Mouse (Mus musculus) spleen, adult 2 months (tissue): ENCODE measurements around the gene Lsp1. TPM values are rescaled to one million over a fixed set of nuclear protein-coding genes. Genes with fewer than 3 reads are reported as not detected.
A peak's percentile ranks its signal among the peaks of the same experiment; 100 is the strongest.

Experiments
- DNase-seq, 2 experiments: peaks; one replicate each; pipeline versions ENCODE4 v3.0.0 to v3.0.0-alpha.2; 2012 to 2021; ENCODE audit warnings: low spot score in 2 of 2, low read depth in 1 of 2
- H3K27ac ChIP-seq: fragments of 200-500 bp; 2 replicates; pipeline ENCODE4 v1.5.1; 2012; ENCODE audit warnings: low read length, inconsistent platforms; ENCODE audit not compliant: insufficient read depth
- H3K27me3 ChIP-seq: fragments of 200-500 bp; 2 replicates; pipeline ENCODE4 v1.6.1; 2012; ENCODE audit warnings: mild to moderate bottlenecking, moderate library complexity, low read length, inconsistent platforms; ENCODE audit not compliant: control insufficient read depth, insufficient read depth
- H3K36me3 ChIP-seq: fragments of 200-500 bp; 2 replicates; pipeline ENCODE4 v1.6.1; 2012; ENCODE audit warnings: mild to moderate bottlenecking, low read length, inconsistent platforms; ENCODE audit not compliant: control insufficient read depth, insufficient read depth
- H3K4me1 ChIP-seq: fragments of 200-500 bp; 2 replicates; pipeline ENCODE4 v1.6.1; 2011; ENCODE audit warnings: inconsistent platforms; ENCODE audit not compliant: control insufficient read depth, insufficient read depth, insufficient read length
- H3K4me3 ChIP-seq: fragments of 200-500 bp; 2 replicates; pipeline ENCODE4 v1.5.1; 2011; ENCODE audit warnings: mild to moderate bottlenecking, inconsistent platforms; ENCODE audit not compliant: insufficient read depth, insufficient read length; ENCODE audit errors: extremely low read depth
- CTCF ChIP-seq: fragments of 200-500 bp; IDR thresholded peaks from 2 replicates; pipeline ENCODE4 v1.5.1; 2011; ENCODE audit warnings: mild to moderate bottlenecking, inconsistent platforms; ENCODE audit not compliant: insufficient read depth, insufficient read length, insufficient replicate concordance; ENCODE audit errors: extremely low read depth
- POLR2A ChIP-seq: fragments of 200-500 bp; IDR thresholded peaks from 2 replicates; pipeline ENCODE4 v1.6.1; 2011; ENCODE audit warnings: low read depth, low read length, inconsistent platforms
- WGBS: fragments of 180-500 bp; shearing (Covaris S2); methylation state at CpG from one replicate; pipeline ENCODE4 v1.1.7; 2018; 5-methylcytosine and 5-hydroxymethylcytosine counted together
- polyA plus RNA-seq: library from polyadenylated mRNA; depleted of rRNA; stranded (reverse); fragments of >200 nt; gene quantifications from 2 replicates; pipeline ENCODE4 v1.2.3, GENCODE M21; 2012

The Lsp1 gene
- polyA plus RNA-seq, 1 experiment = 368 TPM

DNA sequence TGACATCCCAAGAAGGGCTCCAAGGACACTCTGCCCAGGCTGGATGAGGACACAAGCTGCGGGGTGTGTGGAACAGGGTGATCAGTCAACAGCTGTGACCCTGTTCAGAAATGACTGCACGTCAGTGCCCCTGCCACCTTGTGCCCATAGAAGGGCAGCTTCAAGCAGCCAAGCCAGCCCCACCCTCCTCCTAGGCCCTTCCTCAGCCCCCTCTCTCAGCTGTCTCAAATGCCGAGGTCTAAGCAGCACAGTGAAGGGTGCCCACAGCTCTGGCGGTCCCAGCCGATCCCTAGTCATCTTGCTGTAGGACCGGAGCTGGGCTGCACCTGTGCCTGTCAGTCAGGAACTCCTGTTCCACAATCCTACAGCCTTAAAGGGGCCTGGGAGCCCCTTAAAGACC, 1.6 kb downstream of the Lsp1 start:
- Histone ChIP-seq H3K27me3 (no peaks in the 10 kb centered on the region), H3K36me3 (peaks cover 7% of the 10 kb centered on the region; the same call in 1 of the 2 replicates), H3K4me1 (peaks cover 46% of the 10 kb centered on the region), H3K27ac (peak overlapping the region; percentile 86), H3K4me3 (peak overlapping the region; percentile 92)
- TF ChIP-seq POLR2A = no peak
- TF ChIP-seq CTCF = no peak
- 13% methylated on average over 6 of the region's 6 CpGs for WGBS
- DNase-seq = no peak

DNA sequence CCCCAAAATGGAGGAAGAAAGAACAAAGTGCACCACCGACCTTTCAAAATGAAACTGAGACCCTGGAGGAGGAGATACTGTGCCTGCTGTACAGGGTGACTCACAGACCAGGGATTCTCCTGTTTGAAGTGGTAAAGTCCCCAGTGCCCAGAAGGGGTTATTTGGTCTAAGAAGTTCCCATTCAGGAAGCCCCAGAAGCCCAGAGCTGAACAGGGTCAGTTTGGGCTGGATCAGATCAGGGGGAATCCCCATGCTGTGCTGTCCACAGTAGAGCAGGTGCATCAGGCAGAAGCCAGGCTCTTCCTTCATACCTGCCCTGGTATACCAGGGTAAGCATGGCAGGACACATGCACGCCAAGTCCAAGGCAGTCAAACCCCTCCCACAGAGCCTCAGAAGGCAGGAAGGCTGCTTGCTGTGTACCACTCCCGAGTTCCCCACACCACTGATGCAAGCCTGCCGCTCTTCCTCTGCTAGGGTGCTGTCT, 2.0 kb downstream of the Lsp1 start:
- H3K27me3 ChIP-seq = no peaks in the 10 kb centered on the region
- 14% methylated on average over 4 of the region's 4 CpGs for WGBS
- peak overlapping the region; percentile 92 for H3K4me3 ChIP-seq
- H3K36me3 ChIP-seq = peaks cover 7% of the 10 kb centered on the region; the same call in 1 of the 2 replicates
- peaks cover 43% of the 10 kb centered on the region for H3K4me1 ChIP-seq
- peak overlapping the region; percentile 86 for H3K27ac ChIP-seq
- DNase-seq = no peak
- TF ChIP-seq POLR2A = no peak
- no peak for TF ChIP-seq CTCF

DNA sequence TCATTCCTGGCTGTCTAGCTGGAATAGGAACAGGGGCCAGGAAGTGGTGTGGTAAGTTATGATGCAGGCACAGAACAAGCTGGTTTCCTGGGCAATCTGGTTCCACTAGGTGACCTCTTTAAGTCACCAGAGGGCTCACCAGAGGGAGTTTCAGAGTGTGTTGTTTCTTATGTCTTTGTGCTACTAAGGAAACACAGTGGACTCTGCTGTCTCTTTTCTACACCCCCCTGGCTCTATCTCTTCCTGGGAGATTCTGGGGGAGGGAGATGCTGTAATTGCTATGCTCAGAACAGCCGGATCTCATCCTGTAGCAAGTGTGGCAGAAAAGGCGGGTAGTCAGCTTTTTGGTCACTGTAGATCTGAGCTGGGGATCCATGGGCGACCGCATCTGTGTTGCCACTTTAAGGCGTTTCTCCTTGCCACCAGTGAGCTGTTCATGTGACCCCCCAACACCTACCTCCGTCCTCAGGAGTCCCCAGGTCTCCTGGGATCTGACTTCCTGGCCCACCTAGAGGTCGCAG, 9.6 kb downstream of the Lsp1 start:
- H3K27ac ChIP-seq = peak overlapping the region; percentile 2; the same call in 1 of the 2 replicates
- H3K27me3 ChIP-seq = no peaks in the 10 kb centered on the region
- DNase-seq = no peak
- peaks cover 25% of the 10 kb centered on the region for H3K36me3 ChIP-seq
- no peak for TF ChIP-seq POLR2A
- no peak for TF ChIP-seq CTCF
- 68% methylated on average over 7 of the region's 7 CpGs for WGBS
- no peak overlapping the region for H3K4me3 ChIP-seq
- peaks cover 22% of the 10 kb centered on the region for H3K4me1 ChIP-seq

DNA sequence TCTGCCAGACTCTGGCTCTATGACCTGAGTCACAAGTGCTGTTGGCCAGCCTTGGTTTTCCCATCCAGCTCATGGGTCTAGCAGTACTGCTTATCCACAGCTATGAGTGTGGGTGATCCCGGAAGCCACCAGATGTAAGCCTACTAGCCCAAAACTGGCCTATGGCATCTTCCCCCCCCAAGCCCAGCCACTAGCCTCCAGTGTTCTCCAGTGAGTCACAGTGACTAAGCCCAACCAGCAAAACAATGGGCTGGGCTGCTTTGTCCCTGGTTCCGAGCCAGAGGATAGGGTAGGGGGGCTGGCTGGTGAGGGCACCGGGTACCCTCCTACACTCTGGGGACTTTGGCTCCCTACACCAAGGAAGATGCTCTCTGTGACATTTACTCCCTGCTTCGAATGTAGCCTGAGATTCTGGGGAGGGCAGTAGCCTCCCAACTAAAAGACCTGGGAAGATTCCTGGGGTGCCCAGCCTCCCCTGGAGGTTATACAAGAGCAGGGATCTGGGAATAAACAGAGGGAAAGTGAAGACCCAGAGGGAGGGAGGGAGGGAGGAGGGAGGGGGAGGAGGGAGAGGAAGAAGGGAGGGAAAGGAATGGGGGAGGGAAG, 10.3 kb downstream of the Lsp1 start:
- H3K4me3 ChIP-seq = no peak overlapping the region
- TF ChIP-seq POLR2A (no peak), CTCF (no peak)
- H3K27ac ChIP-seq = no peak overlapping the region
- peaks cover 18% of the 10 kb centered on the region for H3K4me1 ChIP-seq
- peaks cover 23% of the 10 kb centered on the region for H3K36me3 ChIP-seq
- 53% methylated on average over 4 of the region's 4 CpGs for WGBS
- no peak for DNase-seq
- no peaks in the 10 kb centered on the region for H3K27me3 ChIP-seq

DNA sequence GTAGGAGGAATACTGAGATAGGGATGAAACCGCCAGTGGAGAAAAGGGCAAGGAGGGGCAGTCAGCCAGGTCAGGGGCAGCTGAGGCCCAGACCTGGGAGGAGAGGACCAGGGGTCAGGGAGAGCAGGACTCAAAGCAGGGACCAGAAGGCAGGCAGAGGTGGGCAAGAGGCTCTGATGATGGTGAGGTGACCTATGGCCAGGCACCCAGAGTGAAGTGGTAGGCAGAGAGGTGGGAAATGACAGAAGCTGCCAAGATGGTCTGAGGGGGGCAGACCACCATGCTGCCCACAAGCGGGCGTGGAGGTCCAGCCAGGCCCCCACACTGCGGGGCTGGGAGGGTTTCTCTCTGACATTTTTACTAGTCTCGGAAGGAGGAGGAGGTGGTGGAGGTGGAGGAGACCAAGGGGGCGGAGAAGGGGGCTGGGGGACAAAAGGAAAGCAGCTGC, 10.8 kb downstream of the Lsp1 start:
- H3K4me3 ChIP-seq = no peak overlapping the region
- H3K4me1 ChIP-seq = peaks cover 18% of the 10 kb centered on the region
- TF ChIP-seq CTCF = no peak
- no peak for TF ChIP-seq POLR2A
- H3K27ac ChIP-seq = no peak overlapping the region
- no peak for DNase-seq
- H3K36me3 ChIP-seq = peaks cover 23% of the 10 kb centered on the region
- WGBS = 84% methylated on average over 6 of the region's 6 CpGs
- no peaks in the 10 kb centered on the region for H3K27me3 ChIP-seq

DNA sequence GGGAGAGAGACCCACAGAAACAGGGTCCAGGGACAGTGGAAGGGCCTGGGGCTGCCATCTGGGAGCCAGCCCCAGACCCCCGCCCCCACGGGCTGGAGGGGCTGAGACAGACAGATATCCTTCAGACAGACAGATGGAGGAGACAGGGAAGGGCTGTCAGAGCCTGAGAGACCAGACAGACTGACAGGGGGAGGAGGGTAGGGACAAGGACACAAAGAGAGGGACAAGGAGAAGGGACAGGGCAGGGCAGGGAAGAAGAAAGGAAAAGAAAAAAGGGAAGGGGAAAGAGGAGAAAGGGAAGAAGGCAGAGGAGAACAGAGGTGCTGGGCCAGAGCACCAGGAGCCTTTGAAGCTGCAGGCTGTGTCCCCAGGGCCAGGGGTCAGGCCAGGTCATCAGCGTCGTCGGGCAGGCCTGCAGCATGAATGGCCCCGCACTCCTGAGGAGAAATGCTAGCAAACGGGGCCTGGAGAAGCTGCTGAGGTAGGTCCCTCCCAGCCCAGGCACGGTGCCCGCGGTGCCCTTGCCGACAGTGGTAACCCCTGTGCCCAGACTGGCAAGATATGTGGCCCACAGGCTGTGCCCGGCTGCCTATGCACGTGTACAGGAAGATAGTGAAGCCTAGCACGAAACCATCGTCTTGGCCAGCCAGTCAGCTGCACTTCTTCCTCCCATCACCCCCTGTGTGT, 11.4 kb downstream of the Lsp1 start:
- no peak overlapping the region for H3K4me3 ChIP-seq
- 46% methylated on average over 15 of the region's 15 CpGs for WGBS
- peaks cover 23% of the 10 kb centered on the region for H3K36me3 ChIP-seq
- peaks cover 18% of the 10 kb centered on the region for H3K4me1 ChIP-seq
- TF ChIP-seq POLR2A (no peak), CTCF (no peak)
- no peak for DNase-seq
- H3K27ac ChIP-seq = no peak overlapping the region
- no peaks in the 10 kb centered on the region for H3K27me3 ChIP-seq

DNA sequence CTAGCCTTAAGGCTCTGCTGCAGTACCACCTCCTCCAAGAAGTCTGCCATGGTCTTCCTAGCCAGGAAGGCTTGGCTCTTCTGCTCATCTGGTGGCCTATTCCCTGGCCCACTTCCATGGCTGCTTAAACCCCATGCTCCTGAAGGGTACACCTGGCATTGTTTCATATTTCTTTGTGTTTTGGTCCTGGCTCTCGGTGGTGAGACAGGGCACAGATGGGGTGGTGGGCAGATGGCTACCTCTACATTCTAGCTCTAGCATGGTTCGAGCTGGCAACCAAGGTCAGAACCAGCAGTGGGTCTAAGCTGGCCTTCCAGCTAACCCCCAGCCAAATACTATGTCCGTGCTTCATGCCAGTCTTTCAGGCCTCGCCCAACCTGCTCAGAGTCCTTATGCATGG, 12.3 kb downstream of the Lsp1 start:
- WGBS = 88% methylated on average over 4 of the region's 4 CpGs
- DNase-seq = no peak
- H3K4me1 ChIP-seq = peaks cover 18% of the 10 kb centered on the region
- H3K4me3 ChIP-seq = no peak overlapping the region
- no peak for TF ChIP-seq POLR2A
- H3K27me3 ChIP-seq = no peaks in the 10 kb centered on the region
- H3K27ac ChIP-seq = no peak overlapping the region
- peaks cover 23% of the 10 kb centered on the region for H3K36me3 ChIP-seq
